Mouse (Mus musculus) cerebellum, postnatal 4 days (tissue): Measurements from ENCODE around the gene Ptchd4.

Experiments
- DNase-seq, 2 experiments: peaks; one replicate each; pipeline ENCODE4 v3.0.0; 2022; ENCODE audit warnings: low spot score in 2 of 2, mixed read lengths in 1 of 2

Gene Ptchd4

GRCm38 (mm10) chr17:42427961-42428360 lies 112.2 kb downstream of the Ptchd4 start:
- DNase-seq, result no peak

- no peak for DNase-seq
These were observed 114.6 kb downstream of the Ptchd4 start for GRCm38 (mm10) chr17:42430380-42430779.

- DNase-seq, result no peak
These were observed 136.5 kb downstream of the Ptchd4 start for GRCm38 (mm10) chr17:42452235-42452634.

- DNase-seq, result no peak
These were observed 140.7 kb downstream of the Ptchd4 start for GRCm38 (mm10) chr17:42456441-42456840.

- DNase-seq, result no peak
These were observed 147.0 kb downstream of the Ptchd4 start for GRCm38 (mm10) chr17:42462726-42463125.

- DNase-seq, result no peak
These were observed 164.6 kb downstream of the Ptchd4 start for GRCm38 (mm10) chr17:42480173-42480991.

- no peak for DNase-seq
These were observed 193.9 kb downstream of the Ptchd4 start for GRCm38 (mm10) chr17:42509356-42510262.

- DNase-seq, result no peak
These were observed 214.4 kb downstream of the Ptchd4 start for GRCm38 (mm10) chr17:42530147-42530546.

GRCm38 (mm10) chr17:42549578-42549977 lies 233.8 kb downstream of the Ptchd4 start:
- no peak for DNase-seq
